Mouse (Mus musculus) lung, embryonic 15.5 days (tissue): ENCODE data around the gene Bach1. TPM values are rescaled to one million over a fixed set of nuclear protein-coding genes. Genes with fewer than 3 reads are reported as not detected.

ENCODE experiments used
- ATAC-seq: fragments of 200-750 bp; cut with Nextera tagmentation; 2 replicates; pipeline ENCODE4 v1.8.0; 2017; ENCODE audit warnings: moderate number of reproducible peaks, borderline replicate concordance; ENCODE audit not compliant: low FRiP score, low TSS enrichment; ENCODE audit errors: extremely low read depth
- H3K27ac ChIP-seq: fragments of 300-500 bp; sonication (generic); 2 replicates; pipeline ENCODE4 v1.5.1; 2015; ENCODE audit warnings: moderate library complexity, mild to moderate bottlenecking, inconsistent platforms
- H3K27me3 ChIP-seq: fragments of 300-500 bp; sonication (generic); 2 replicates; pipeline ENCODE4 v1.6.1; 2015; ENCODE audit warnings: inconsistent platforms
- H3K36me3 ChIP-seq: fragments of 300-500 bp; sonication (generic); 2 replicates; pipeline ENCODE4 v1.6.1; 2015; ENCODE audit warnings: inconsistent platforms
- H3K4me1 ChIP-seq: fragments of 300-500 bp; sonication (generic); 2 replicates; pipeline ENCODE4 v1.6.1; 2015; ENCODE audit warnings: inconsistent platforms
- H3K4me2 ChIP-seq: fragments of 300-500 bp; sonication (generic); 2 replicates; pipeline ENCODE4 v1.6.1; 2015; ENCODE audit warnings: inconsistent platforms, mild to moderate bottlenecking, moderate library complexity
- H3K4me3 ChIP-seq: fragments of 300-500 bp; sonication (generic); 2 replicates; pipeline ENCODE4 v1.5.1; 2015; ENCODE audit warnings: mild to moderate bottlenecking, inconsistent platforms
- H3K9ac ChIP-seq: fragments of 300-500 bp; sonication (generic); 2 replicates; pipeline ENCODE4 v1.6.1; 2015; ENCODE audit warnings: inconsistent platforms
- H3K9me3 ChIP-seq: fragments of 300-500 bp; sonication (generic); 2 replicates; pipeline ENCODE4 v1.6.1; 2016; ENCODE audit warnings: inconsistent platforms
- WGBS: fragments of 180-500 bp; shearing (Covaris S2); methylation state at CpG from one replicate; pipeline ENCODE4 v1.1.7; 2015; 5-methylcytosine and 5-hydroxymethylcytosine counted together
- polyA plus RNA-seq: library from polyadenylated mRNA; unstranded; fragments of >200 nt; fragmentation: Nextera tagmentation; extraction: Ambion mirVana; gene quantifications from 2 replicates; pipeline ENCODE4 v1.2.1, GENCODE M21; 2015

Gene Bach1
- polyA plus RNA-seq, 1 experiment from 2014 or later: 10.4 TPM

GRCm38 (mm10) chr16:87727250-87727649, 28.5 kb downstream of the Bach1 start:
- Histone ChIP-seq H3K9me3 (no peaks in the 10 kb centered on the region), H3K9ac (no peak overlapping the region), H3K27me3 (no peaks in the 10 kb centered on the region), H3K4me1 (peaks cover 14% of the 10 kb centered on the region; the same call in 1 of the 2 replicates), H3K27ac (no peak overlapping the region), H3K36me3 (peaks cover 33% of the 10 kb centered on the region; the same call in 1 of the 2 replicates), H3K4me2 (no peak overlapping the region), H3K4me3 (no peak overlapping the region)
- no peak for ATAC-seq
- 63% methylated on average over 9 of the region's 9 CpGs for WGBS

DNA sequence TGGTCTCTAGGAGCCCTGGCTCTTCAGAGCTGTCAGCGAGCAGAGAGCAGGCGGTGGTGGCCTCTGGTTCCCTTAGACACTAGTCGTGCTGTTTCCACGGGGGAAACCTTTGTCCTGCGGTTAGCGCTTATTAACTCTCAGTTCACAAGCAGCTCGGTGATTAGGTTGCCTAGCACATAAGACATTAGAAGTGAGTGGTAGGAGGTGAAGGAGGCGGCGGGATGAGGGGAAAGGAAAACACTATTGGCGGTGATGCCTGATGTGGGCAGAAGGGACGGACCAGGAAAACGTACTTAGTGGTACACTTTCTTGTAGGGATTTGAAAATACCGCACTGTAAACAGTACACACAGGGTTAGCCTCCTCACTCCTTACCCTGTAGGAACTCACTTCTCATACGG, 29.2 kb downstream of the Bach1 start:
- H3K9me3 ChIP-seq: no peaks in the 10 kb centered on the region
- 79% methylated on average over 14 of the region's 14 CpGs for WGBS
- H3K27ac ChIP-seq: no peak overlapping the region
- ATAC-seq: no peak
- no peak overlapping the region for H3K4me3 ChIP-seq
- peaks cover 14% of the 10 kb centered on the region; the same call in 1 of the 2 replicates for H3K4me1 ChIP-seq
- H3K9ac ChIP-seq: no peak overlapping the region
- H3K36me3 ChIP-seq: peaks cover 32% of the 10 kb centered on the region; the same call in 1 of the 2 replicates
- H3K27me3 ChIP-seq: no peaks in the 10 kb centered on the region
- no peak overlapping the region for H3K4me2 ChIP-seq

GRCm38 (mm10) chr16:87728703-87729102, 30.0 kb downstream of the Bach1 start:
- H3K4me3 ChIP-seq: no peak overlapping the region
- no peaks in the 10 kb centered on the region for H3K27me3 ChIP-seq
- no peak overlapping the region for H3K4me2 ChIP-seq
- no peak overlapping the region for H3K9ac ChIP-seq
- no peak overlapping the region for H3K27ac ChIP-seq
- peaks cover 14% of the 10 kb centered on the region; the same call in 1 of the 2 replicates for H3K4me1 ChIP-seq
- H3K9me3 ChIP-seq: no peaks in the 10 kb centered on the region
- H3K36me3 ChIP-seq: peaks cover 25% of the 10 kb centered on the region; the same call in 1 of the 2 replicates
- WGBS: 85% methylated on average over 8 of the region's 8 CpGs
- ATAC-seq: no peak

DNA sequence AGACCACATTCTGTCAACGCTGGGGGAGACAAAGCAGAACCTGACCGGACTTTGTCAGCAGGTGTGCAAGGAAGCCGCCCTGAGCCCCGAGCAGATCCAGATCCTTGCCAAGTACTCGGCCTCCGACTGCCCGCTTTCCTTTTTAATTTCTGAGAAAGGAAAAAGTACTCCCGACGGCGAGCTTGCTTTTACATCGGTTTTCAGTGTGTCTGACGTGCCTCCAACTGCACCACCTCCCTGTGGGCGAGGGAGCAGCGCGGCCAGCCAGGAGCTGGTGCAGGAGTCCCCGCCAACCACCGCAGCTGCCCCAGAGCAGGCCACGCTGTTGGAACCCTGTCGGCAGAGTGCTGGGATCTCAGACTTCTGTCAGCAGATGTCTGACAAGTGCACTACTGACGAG, 30.7 kb downstream of the Bach1 start:
- WGBS: 91% methylated on average over 20 of the region's 20 CpGs
- peaks cover 14% of the 10 kb centered on the region; the same call in 1 of the 2 replicates for H3K4me1 ChIP-seq
- H3K4me2 ChIP-seq: no peak overlapping the region
- no peak overlapping the region for H3K27ac ChIP-seq
- H3K9ac ChIP-seq: no peak overlapping the region
- no peak overlapping the region for H3K4me3 ChIP-seq
- no peak for ATAC-seq
- peaks cover 21% of the 10 kb centered on the region; the same call in 1 of the 2 replicates for H3K36me3 ChIP-seq
- H3K27me3 ChIP-seq: no peaks in the 10 kb centered on the region
- no peaks in the 10 kb centered on the region for H3K9me3 ChIP-seq

DNA sequence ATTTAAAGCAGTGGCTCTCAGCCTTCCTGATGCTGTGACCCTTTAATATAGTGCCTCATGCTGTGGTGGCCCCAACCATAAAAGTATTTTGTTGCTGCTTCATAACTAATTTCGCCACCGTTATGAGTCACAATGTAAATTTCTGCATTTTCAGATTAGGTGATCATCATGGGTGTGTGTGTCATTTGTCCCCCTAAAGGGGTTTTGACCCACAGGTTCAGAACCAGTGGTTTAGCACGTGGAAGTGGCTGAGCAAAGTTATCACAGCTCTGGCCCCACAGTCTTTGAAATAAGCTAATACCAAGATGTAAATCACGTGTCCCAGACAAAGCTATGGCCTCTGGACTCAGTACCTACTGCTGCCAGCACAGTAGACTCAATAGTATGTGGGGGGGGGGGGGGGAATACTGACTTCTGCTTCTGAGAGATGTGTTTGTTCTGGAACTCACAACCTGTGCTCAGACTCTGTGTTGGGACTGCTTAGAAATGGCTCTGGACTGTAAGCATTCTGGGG, 36.2 kb downstream of the Bach1 start:
- H3K4me2 ChIP-seq: no peak overlapping the region
- H3K4me3 ChIP-seq: no peak overlapping the region
- 86% methylated on average over 4 of the region's 4 CpGs for WGBS
- H3K27ac ChIP-seq: no peak overlapping the region
- no peaks in the 10 kb centered on the region for H3K4me1 ChIP-seq
- ATAC-seq: no peak
- no peak overlapping the region for H3K9ac ChIP-seq
- no peaks in the 10 kb centered on the region for H3K27me3 ChIP-seq
- H3K36me3 ChIP-seq: peaks cover 14% of the 10 kb centered on the region; the same call in 1 of the 2 replicates
- H3K9me3 ChIP-seq: no peaks in the 10 kb centered on the region

- no peak overlapping the region for H3K27ac ChIP-seq
- H3K9me3 ChIP-seq: no peaks in the 10 kb centered on the region
- no peaks in the 10 kb centered on the region for H3K4me1 ChIP-seq
- WGBS: 65% methylated on average over 11 of the region's 11 CpGs
- no peak overlapping the region for H3K9ac ChIP-seq
- H3K27me3 ChIP-seq: no peaks in the 10 kb centered on the region
- H3K36me3 ChIP-seq: 0 out of 2 replicates have a peak, but pooled peaks cover 2% of the 10 kb centered on the region
- H3K4me3 ChIP-seq: no peak overlapping the region
- H3K4me2 ChIP-seq: no peak overlapping the region
- no peak for ATAC-seq
These were observed 37.4 kb downstream of the Bach1 start for GRCm38 (mm10) chr16:87736106-87736505.

GRCm38 (mm10) chr16:87737296-87737695, 38.6 kb downstream of the Bach1 start:
- 54% methylated on average over 8 of the region's 8 CpGs for WGBS
- Histone ChIP-seq H3K9me3 (no peaks in the 10 kb centered on the region), H3K4me3 (no peak overlapping the region), H3K36me3 (no peaks in the 10 kb centered on the region), H3K4me2 (no peak overlapping the region), H3K4me1 (no peaks in the 10 kb centered on the region), H3K27ac (no peak overlapping the region), H3K9ac (no peak overlapping the region), H3K27me3 (no peaks in the 10 kb centered on the region)
- ATAC-seq: no peak

GRCm38 (mm10) chr16:87737842-87738639, 39.3 kb downstream of the Bach1 start:
- whole genome bisulfite sequencing: 80% methylated on average over 21 of the region's 21 CpGs
- no peaks in the 10 kb centered on the region for H3K4me1 ChIP-seq
- no peak overlapping the region for H3K27ac ChIP-seq
- H3K9me3 ChIP-seq: no peaks in the 10 kb centered on the region
- ATAC-seq: no peak
- H3K36me3 ChIP-seq: no peaks in the 10 kb centered on the region
- H3K4me2 ChIP-seq: no peak overlapping the region
- H3K27me3 ChIP-seq: no peaks in the 10 kb centered on the region
- no peak overlapping the region for H3K9ac ChIP-seq
- no peak overlapping the region for H3K4me3 ChIP-seq

DNA sequence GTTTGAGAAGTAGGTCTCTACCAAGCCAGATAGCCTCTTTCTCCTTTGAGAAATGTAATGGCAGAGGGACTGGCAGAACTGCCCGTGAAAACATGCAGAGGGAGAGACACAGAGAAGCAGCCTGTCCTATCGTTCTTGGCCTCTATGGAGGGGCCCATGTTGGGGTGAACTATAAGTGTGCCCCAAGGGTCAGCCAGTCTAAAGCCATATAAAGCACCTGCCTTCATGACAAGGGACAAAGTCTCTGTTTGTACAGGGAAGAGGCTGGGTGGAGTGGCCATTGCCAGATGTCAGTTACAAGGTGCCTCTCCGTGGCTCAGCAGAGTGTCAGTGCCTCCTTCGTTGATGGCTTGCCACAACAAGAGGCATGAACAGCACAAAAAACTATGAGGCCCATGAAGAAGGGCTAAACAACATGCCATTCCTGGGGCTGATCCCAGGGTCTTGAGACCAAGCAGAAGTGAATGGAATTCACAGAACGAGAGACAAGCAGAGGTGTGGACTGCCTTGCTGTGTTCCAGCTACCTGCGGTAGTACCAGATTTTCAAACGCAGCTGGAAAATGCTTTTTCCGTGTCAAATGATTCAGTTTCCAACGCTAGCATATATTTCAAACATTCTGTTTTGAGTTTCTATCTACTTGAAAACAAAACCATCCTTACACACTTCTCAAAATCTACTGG, 42.4 kb downstream of the Bach1 start:
- H3K4me1 ChIP-seq: no peaks in the 10 kb centered on the region
- no peak overlapping the region for H3K4me3 ChIP-seq
- H3K4me2 ChIP-seq: no peak overlapping the region
- no peaks in the 10 kb centered on the region for H3K27me3 ChIP-seq
- H3K36me3 ChIP-seq: no peaks in the 10 kb centered on the region
- ATAC-seq: no peak
- no peak overlapping the region for H3K9ac ChIP-seq
- 84% methylated on average over 9 of the region's 9 CpGs for WGBS
- no peaks in the 10 kb centered on the region for H3K9me3 ChIP-seq
- H3K27ac ChIP-seq: no peak overlapping the region

- no peak overlapping the region for H3K4me2 ChIP-seq
- no peaks in the 10 kb centered on the region for H3K9me3 ChIP-seq
- H3K36me3 ChIP-seq: no peaks in the 10 kb centered on the region
- no peak overlapping the region for H3K4me3 ChIP-seq
- no peak overlapping the region for H3K27ac ChIP-seq
- no peak for ATAC-seq
- no peaks in the 10 kb centered on the region for H3K4me1 ChIP-seq
- H3K27me3 ChIP-seq: no peaks in the 10 kb centered on the region
- no peak overlapping the region for H3K9ac ChIP-seq
- 77% methylated on average over 3 of the region's 3 CpGs for WGBS
These were observed 44.9 kb downstream of the Bach1 start for GRCm38 (mm10) chr16:87743661-87744060.

GRCm38 (mm10) chr16:87744338-87744737, 45.6 kb downstream of the Bach1 start:
- no peak for ATAC-seq
- no peaks in the 10 kb centered on the region for H3K36me3 ChIP-seq
- 88% methylated on average over 2 of the region's 2 CpGs for WGBS
- H3K4me1 ChIP-seq: no peaks in the 10 kb centered on the region
- H3K4me3 ChIP-seq: no peak overlapping the region
- H3K4me2 ChIP-seq: no peak overlapping the region
- no peak overlapping the region for H3K27ac ChIP-seq
- H3K9me3 ChIP-seq: no peaks in the 10 kb centered on the region
- no peaks in the 10 kb centered on the region for H3K27me3 ChIP-seq
- H3K9ac ChIP-seq: no peak overlapping the region
